Mouse (Mus musculus): ENCODE measurements at regions not wholly inside any gene's neighbourhood (a gene's known extent, or its start where the extent isn't known, plus 50 kb on each side); places are given as distances from the start of the nearest gene placed in this dataset.
A peak's percentile ranks its signal among the peaks of the same experiment; 100 is the strongest.
"Not testable (repeated sequence)": the region's sequence is repeated elsewhere in the genome, so short reads cannot be mapped to it uniquely, and the experiment has no call there.

- DNase-seq (ENCODE audit: low read depth, low spot score) = no peak
These were observed 76.3 kb downstream of the Gm5447 start for GRCm38 (mm10) chr13:31050160-31050788.

- not testable (repeated sequence) for DNase-seq (ENCODE audit: low read depth, low spot score)
These were observed 77.6 kb downstream of the Gm5447 start for GRCm38 (mm10) chr13:31051586-31051985.

- no peak for DNase-seq (ENCODE audit: low read depth, low spot score)
These were observed 80.4 kb downstream of the Gm5447 start for GRCm38 (mm10) chr13:31054356-31054755.

GRCm38 (mm10) chr13:31055376-31056083 is 81.5 kb downstream of the Gm5447 start:
- no peak for DNase-seq (ENCODE audit: low read depth, low spot score)

GRCm38 (mm10) chr13:31056154-31056871 is 82.3 kb downstream of the Gm5447 start:
- no peak for DNase-seq (ENCODE audit: low read depth, low spot score)

- no peak for DNase-seq (ENCODE audit: low read depth, low spot score)
These were observed 87.0 kb downstream of the Gm5447 start for GRCm38 (mm10) chr13:31060916-31061431.

GRCm38 (mm10) chr13:31068343-31068742 is 94.3 kb downstream of the Gm5447 start:
- DNase-seq (ENCODE audit: low read depth, low spot score) = no peak

GRCm38 (mm10) chr13:31076541-31076940 is 102.5 kb downstream of the Gm5447 start:
- no peak for DNase-seq (ENCODE audit: low read depth, low spot score)

- DNase-seq (ENCODE audit: low read depth, low spot score) = no peak
These were observed 104.7 kb downstream of the Gm5447 start for GRCm38 (mm10) chr13:31078751-31079150.

GRCm38 (mm10) chr13:31080215-31080614 is 106.2 kb downstream of the Gm5447 start:
- DNase-seq (ENCODE audit: low read depth, low spot score) = no peak

GRCm38 (mm10) chr13:31082448-31083140 is 108.6 kb downstream of the Gm5447 start:
- DNase-seq (ENCODE audit: low read depth, low spot score) = peak; percentile 54

GRCm38 (mm10) chr13:31101051-31101450 is 127.0 kb downstream of the Gm5447 start:
- DNase-seq (ENCODE audit: low read depth, low spot score) = no peak

- no peak for DNase-seq (ENCODE audit: low read depth, low spot score)
These were observed 133.4 kb downstream of the Gm5447 start for GRCm38 (mm10) chr13:31107434-31107833.

- no peak for DNase-seq (ENCODE audit: low read depth, low spot score)
These were observed 135.2 kb downstream of the Gm5447 start for GRCm38 (mm10) chr13:31109231-31109630.

- DNase-seq (ENCODE audit: low read depth, low spot score) = no peak
These were observed 148.7 kb downstream of the Gm5447 start for GRCm38 (mm10) chr13:31122689-31123088.

- DNase-seq (ENCODE audit: low read depth, low spot score) = no peak
These were observed 150.7 kb downstream of the Gm5447 start for GRCm38 (mm10) chr13:31124547-31125216.

- DNase-seq (ENCODE audit: low read depth, low spot score) = no peak
These were observed 158.5 kb downstream of the Gm5447 start for GRCm38 (mm10) chr13:31132501-31132900.

GRCm38 (mm10) chr13:31139686-31140085 is 165.7 kb downstream of the Gm5447 start:
- DNase-seq (ENCODE audit: low read depth, low spot score) = no peak

GRCm38 (mm10) chr13:31147323-31147722 is 173.3 kb downstream of the Gm5447 start:
- no peak for DNase-seq (ENCODE audit: low read depth, low spot score)

- DNase-seq (ENCODE audit: low read depth, low spot score) = no peak
These were observed 180.1 kb downstream of the Gm5447 start for GRCm38 (mm10) chr13:31154066-31154465.

GRCm38 (mm10) chr13:31163878-31164495 is 190.0 kb downstream of the Gm5447 start:
- DNase-seq (ENCODE audit: low read depth, low spot score) = no peak

Data from brain, embryonic 18.5 days (tissue).